12 mouse cellular contexts compared by ENCODE assay signal in genomic region chr8:83694369-83695160, GRCm38 (mm10). TPM values are rescaled to one million over a fixed set of nuclear protein-coding genes. Genes with fewer than 3 reads are reported as not detected.
DNase-seq lines count a peak whose midpoint lies in the region; ATAC-seq and TF ChIP-seq lines count a peak whose summit lies in the region.
"Had no signal": no experiment of that assay in that cellular context is flagged by ENCODE, and none has a peak within 500 bp of the region (broad histone marks: within the 10 kb centered on the region; RNA-seq: fewer than 3 reads in every experiment).

No protein-coding gene starts in this region.

- no peak overlapping the region for H3K4me3 ChIP-seq in heart, adult 2 months
- H3K4me3 ChIP-seq in lung, postnatal 0 days (ENCODE audit: low read depth, low read length) = no peak overlapping the region
- H3K4me3 ChIP-seq in lung, adult 2 months (replicated peaks; ENCODE audit: extremely low read depth, low read depth, low read length) = no peak overlapping the region
- H3K4me3 ChIP-seq in G1E (ENCODE audit: low read depth, low read length) = peak overlapping the region; percentile 48; the same call in 1 of the 2 replicates
- H3K4me3 ChIP-seq: heart, embryonic 13.5 days; hindbrain, embryonic 12.5 days had no signal

- H3K79me2 ChIP-seq in heart, adult 2 months (replicated peaks; ENCODE audit: control insufficient read depth, insufficient read depth, low read length) = peaks cover 2% of the 10 kb centered on the region; the same call in 1 of the 2 replicates

- no peak overlapping the region for H3K4me2 ChIP-seq in lung, postnatal 0 days (replicated peaks; ENCODE audit: low read depth, low read length)
- H3K4me2 ChIP-seq: heart, embryonic 13.5 days; hindbrain, embryonic 12.5 days had no signal

- intact Hi-C loops in heart, adult 2 months (cut with DNase I) = loop anchor here (5.0 kb wide), 1 partner anchor 32 kb away; no protein-coding TSS in a partner anchor

- ATAC-seq in lung, postnatal 0 days = no peak
- ATAC-seq in G1E (ENCODE audit: extremely low read depth, insufficient number of reproducible peaks, low FRiP score, poor library complexity, severe bottlenecking) = no peak

- no peaks in the 10 kb centered on the region for H3K9me3 ChIP-seq in lung, postnatal 0 days (ENCODE audit: low read length)
- no peaks in the 10 kb centered on the region for H3K9me3 ChIP-seq in G1E (replicated peaks)
- H3K9me3 ChIP-seq: heart, embryonic 13.5 days; hindbrain, embryonic 12.5 days had no signal

- TF ChIP-seq CTCF in heart, adult 2 months (IDR thresholded peaks at IDR 0.05) = no peak
- no peak for TF ChIP-seq CTCF in lung, postnatal 0 days (IDR thresholded peaks at IDR 0.05)
- no peak for TF ChIP-seq CTCF in lung, adult 2 months (IDR thresholded peaks at IDR 0.05; ENCODE audit: insufficient read depth, low read length)
- no peak for TF ChIP-seq CTCF in G1E (IDR thresholded peaks at IDR 0.05; ENCODE audit: low read depth, low read length)

- peaks cover 2% of the 10 kb centered on the region; the same call in 1 of the 2 replicates for H3K36me3 ChIP-seq in heart, adult 2 months (ENCODE audit: control insufficient read depth, insufficient read depth, low read length)
- peaks cover 23% of the 10 kb centered on the region; the same call in 1 of the 2 replicates for H3K36me3 ChIP-seq in lung, postnatal 0 days (ENCODE audit: insufficient read depth, low read length)
- peaks cover 83% of the 10 kb centered on the region for H3K36me3 ChIP-seq in G1E (replicated peaks)

- H3K27ac ChIP-seq in heart, adult 2 months = peak overlapping the region; percentile 10; the same call in 1 of the 2 replicates
- H3K27ac ChIP-seq in lung, postnatal 0 days (ENCODE audit: low read length) = peak overlapping the region; percentile 28; the same call in 1 of the 2 replicates
- H3K27ac ChIP-seq: heart, embryonic 13.5 days; hindbrain, embryonic 12.5 days; liver, embryonic 14.5 days had no signal

- no peak overlapping the region for H3K9ac ChIP-seq in heart, adult 2 months (ENCODE audit: low read depth, low read length)
- H3K9ac ChIP-seq in lung, postnatal 0 days (replicated peaks; ENCODE audit: low read depth) = no peak overlapping the region
- H3K9ac ChIP-seq: heart, embryonic 13.5 days; liver, embryonic 14.5 days had no signal

- TF ChIP-seq POLR2A in heart, adult 2 months (IDR thresholded peaks at IDR 0.05; ENCODE audit: insufficient read depth, low read depth, low read length) = no peak
- no peak for TF ChIP-seq POLR2A in lung, adult 2 months (IDR thresholded peaks at IDR 0.05; ENCODE audit: borderline replicate concordance, extremely low read depth, low read depth, low read length)

- H3K4me1 ChIP-seq in heart, adult 2 months (ENCODE audit: control insufficient read depth, insufficient read depth, low read length) = peaks cover 25% of the 10 kb centered on the region
- H3K4me1 ChIP-seq in lung, postnatal 0 days (ENCODE audit: insufficient read depth, low read depth, low read length) = peaks cover 28% of the 10 kb centered on the region; the same call in 1 of the 2 replicates
- peaks cover 27% of the 10 kb centered on the region for H3K4me1 ChIP-seq in lung, adult 2 months (ENCODE audit: control insufficient read depth, insufficient read depth, low read length)
- H3K4me1 ChIP-seq in G1E (ENCODE audit: insufficient read depth, low read depth, low read length) = peaks cover 71% of the 10 kb centered on the region

- TF ChIP-seq EP300 in heart, adult 2 months (IDR thresholded peaks at IDR 0.05; ENCODE audit: insufficient read depth, low read depth, low read length) = no peak
- TF ChIP-seq EP300 in lung, postnatal 0 days (IDR thresholded peaks at IDR 0.05) = no peak

- H3K27me3 ChIP-seq in heart, adult 2 months (ENCODE audit: control insufficient read depth, insufficient read depth, low read length) = no peaks in the 10 kb centered on the region
- H3K27me3 ChIP-seq in lung, postnatal 0 days (replicated peaks; ENCODE audit: insufficient read depth, low read length) = no peaks in the 10 kb centered on the region
- no peaks in the 10 kb centered on the region for H3K27me3 ChIP-seq in G1E (ENCODE audit: insufficient read depth, low read length)
- H3K27me3 ChIP-seq: heart, embryonic 13.5 days; hindbrain, embryonic 12.5 days had no signal

- DNase-seq in heart, adult 2 months = no peak
- DNase-seq in heart, adult 8-10 months (ENCODE audit: low spot score) = no peak
- no peak for DNase-seq in lung, postnatal 0 days (ENCODE audit: low spot score)
- DNase-seq in lung, adult 2 months = no peak
- DNase-seq in G1E (ENCODE audit: low spot score) = no peak
- peak; percentile 44 for DNase-seq in kidney, postnatal 10 days
- no peak for DNase-seq in urinary bladder, postnatal 36 days (ENCODE audit: low spot score in 2 of 2)
- DNase-seq in testis, postnatal 14 days (ENCODE audit: low spot score) = no peak
- DNase-seq: cerebellum, adult 8-10 months had no signal

- WGBS in heart, adult 2 months = 79% methylated on average over 11 of the region's 11 CpGs
- 77% methylated on average over 11 of the region's 11 CpGs for WGBS in lung, postnatal 0 days
- 66% methylated on average over 11 of the region's 11 CpGs for WGBS in lung, adult 2 months

RNA-seq across cellular contexts. Expression of gene Pkn1, which starts 4.4 kb away (rescaled TPM):
- 10 to 100 TPM; 51.1 to 55.6 TPM for total RNA-seq in heart, adult 2 months (2021)
- 53.7 and 59.5 TPM in 2 replicates for polyA plus RNA-seq in heart, adult 2 months (2012; rRNA removed)
- total RNA-seq in heart, adult 8-10 months (2022) = 10 to 100 TPM; 44.0 to 47.6 (median 46.6) TPM
- polyA plus RNA-seq in lung, postnatal 0 days (2015; fragmentation: Nextera tagmentation; extraction: Ambion mirVana) = 32.2 and 34.4 TPM in 2 replicates
- 148 and 168 TPM in 2 replicates for polyA plus RNA-seq in lung, adult 2 months (2012; rRNA removed)
- total RNA-seq in G1E (2014; fragmentation: Nextera tagmentation) (104 and 109 TPM in 2 replicates), G1E (2017) (89.4 and 116 TPM in 2 replicates)
- polyA plus RNA-seq in G1E (2012) = 150 and 153 TPM in 2 replicates

RNA-seq across cellular contexts. Expression of gene Ddx39, which starts 20.4 kb away (rescaled TPM):
- 10 to 100 TPM; 15.7 to 17.7 TPM for total RNA-seq in heart, adult 2 months (2021)
- polyA plus RNA-seq in heart, adult 2 months (2012; rRNA removed) = 18.0 and 27.3 TPM in 2 replicates
- 10 to 100 TPM; 14.2 to 17.0 (median 15.4) TPM for total RNA-seq in heart, adult 8-10 months (2022)
- polyA plus RNA-seq in lung, postnatal 0 days (2015; fragmentation: Nextera tagmentation; extraction: Ambion mirVana) = 51.0 and 53.9 TPM in 2 replicates
- polyA plus RNA-seq in lung, adult 2 months (2012; rRNA removed) = 18.4 and 24.0 TPM in 2 replicates
- total RNA-seq in G1E (2014; fragmentation: Nextera tagmentation) (101 and 141 TPM in 2 replicates), G1E (2017) (226 and 266 TPM in 2 replicates)
- polyA plus RNA-seq in G1E (2012) = 58.0 and 77.5 TPM in 2 replicates

RNA-seq across cellular contexts. Expression of gene Ptger1, which starts 28.1 kb away (rescaled TPM):
- under 1 TPM; 0.37 to 0.39 TPM for total RNA-seq in heart, adult 2 months (2021)
- 0.41 and 0.79 TPM in 2 replicates for polyA plus RNA-seq in heart, adult 2 months (2012; rRNA removed)
- under 1 TPM; 0.17 to 0.57 (median 0.26) TPM for total RNA-seq in heart, adult 8-10 months (2022)
- polyA plus RNA-seq in lung, postnatal 0 days (2015; fragmentation: Nextera tagmentation; extraction: Ambion mirVana) = 1.3 and 1.4 TPM in 2 replicates
- 6.8 and 7.8 TPM in 2 replicates for polyA plus RNA-seq in lung, adult 2 months (2012; rRNA removed)
- total RNA-seq in G1E (2014; fragmentation: Nextera tagmentation) (1.1 TPM in 1 of 2 replicates, not detected in the other), G1E (2017) (1.6 and 1.8 TPM in 2 replicates)
- polyA plus RNA-seq in G1E (2012) = 0.23 and 0.38 TPM in 2 replicates

RNA-seq across cellular contexts. Expression of gene Gipc1, which starts 42.1 kb away (rescaled TPM):
- 10 to 100 TPM; 23.8 to 25.6 TPM for total RNA-seq in heart, adult 2 months (2021)
- 22.3 and 27.7 TPM in 2 replicates for polyA plus RNA-seq in heart, adult 2 months (2012; rRNA removed)
- total RNA-seq in heart, adult 8-10 months (2022) = 10 to 100 TPM; 21.4 to 25.1 (median 23.3) TPM
- 123 and 134 TPM in 2 replicates for polyA plus RNA-seq in lung, postnatal 0 days (2015; fragmentation: Nextera tagmentation; extraction: Ambion mirVana)
- 58.6 and 67.0 TPM in 2 replicates for polyA plus RNA-seq in lung, adult 2 months (2012; rRNA removed)
- 27.7 and 37.7 TPM in 2 replicates for total RNA-seq in G1E (2014; fragmentation: Nextera tagmentation)
- total RNA-seq in G1E (2017) = 25.3 and 27.7 TPM in 2 replicates
- polyA plus RNA-seq in G1E (2012) = 65.3 and 78.0 TPM in 2 replicates

RNA-seq across cellular contexts. Expression of gene Adgre5, which starts 46.6 kb away (rescaled TPM):
- 10 to 100 TPM; 44.6 to 46.4 TPM for total RNA-seq in heart, adult 2 months (2021)
- 73.1 and 73.9 TPM in 2 replicates for polyA plus RNA-seq in heart, adult 2 months (2012; rRNA removed)
- total RNA-seq in heart, adult 8-10 months (2022) = 10 to 100 TPM; 42.4 to 50.4 (median 43.5) TPM
- polyA plus RNA-seq in lung, postnatal 0 days (2015; fragmentation: Nextera tagmentation; extraction: Ambion mirVana) = 145 and 146 TPM in 2 replicates
- polyA plus RNA-seq in lung, adult 2 months (2012; rRNA removed) = 557 and 634 TPM in 2 replicates
- total RNA-seq in G1E (2014; fragmentation: Nextera tagmentation) (223 and 228 TPM in 2 replicates), G1E (2017) (405 and 468 TPM in 2 replicates)
- polyA plus RNA-seq in G1E (2012) = 69.3 and 92.9 TPM in 2 replicates
